Mouse (Mus musculus): ENCODE measurements around the gene Epb41. TPM values are rescaled to one million over a fixed set of nuclear protein-coding genes. Genes with fewer than 3 reads are reported as not detected.
A peak's percentile ranks its signal among the peaks of the same experiment; 100 is the strongest.

Gene Epb41
- polyA plus RNA-seq, 1 experiment from 2014 or later: 57.7 TPM

DNA sequence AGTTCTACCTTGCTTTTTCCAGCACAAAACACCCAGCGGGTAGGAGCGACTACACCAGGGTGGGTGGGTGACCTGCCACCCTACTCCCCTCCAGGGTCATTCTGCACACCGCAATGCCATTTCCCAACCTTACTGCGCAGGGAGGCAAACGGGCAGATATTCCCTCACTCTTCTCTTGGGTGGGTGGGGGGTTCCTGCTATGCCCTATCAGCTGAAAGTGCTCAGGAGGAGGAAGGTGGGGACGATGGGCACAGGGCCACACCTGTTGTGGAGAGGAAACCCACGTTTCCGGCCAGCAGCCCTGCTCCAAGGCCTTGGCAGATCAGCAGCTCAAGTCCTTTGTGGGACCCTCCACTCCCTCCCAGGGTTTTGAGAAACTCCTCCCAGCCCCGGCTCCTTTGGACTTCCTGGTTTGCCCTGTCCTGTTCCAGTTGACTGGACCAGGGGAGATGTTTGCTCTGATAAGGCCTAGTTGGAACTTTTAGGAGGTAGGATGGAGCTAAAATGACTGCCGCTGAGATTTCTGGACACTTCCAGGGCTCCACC is 158.0 kb downstream of the Epb41 start:
- Histone ChIP-seq H3K27ac (ENCODE audit: low read length) (no peak overlapping the region), H3K9ac (ENCODE audit: low read length) (no peak overlapping the region), H3K4me1 (replicated peaks; ENCODE audit: control insufficient read depth, insufficient read depth, low read length) (peaks cover 32% of the 10 kb centered on the region), H3K9me3 (ENCODE audit: control insufficient read depth, low read length) (no peaks in the 10 kb centered on the region), H3K4me3 (ENCODE audit: low read length) (no peak overlapping the region), H3K27me3 (ENCODE audit: control insufficient read depth, insufficient read depth, low read depth, low read length) (peaks cover 64% of the 10 kb centered on the region), H3K36me3 (ENCODE audit: control insufficient read depth, insufficient read depth, low read length) (no peaks in the 10 kb centered on the region), H3K4me2 (ENCODE audit: low read depth, low read length) (no peak overlapping the region)
- ATAC-seq (ENCODE audit: low read depth): no peak
- 68% methylated on average over 10 of the region's 10 CpGs for WGBS

- Histone ChIP-seq H3K9ac (ENCODE audit: low read length) (no peak overlapping the region), H3K4me3 (ENCODE audit: low read length) (no peak overlapping the region), H3K4me2 (ENCODE audit: low read depth, low read length) (no peak overlapping the region), H3K36me3 (ENCODE audit: control insufficient read depth, insufficient read depth, low read length) (no peaks in the 10 kb centered on the region), H3K9me3 (ENCODE audit: control insufficient read depth, low read length) (no peaks in the 10 kb centered on the region), H3K27me3 (ENCODE audit: control insufficient read depth, insufficient read depth, low read depth, low read length) (peaks cover 59% of the 10 kb centered on the region), H3K4me1 (replicated peaks; ENCODE audit: control insufficient read depth, insufficient read depth, low read length) (peaks cover 27% of the 10 kb centered on the region), H3K27ac (ENCODE audit: low read length) (no peak overlapping the region)
- ATAC-seq (ENCODE audit: low read depth): peak; percentile 15; the same call in 1 of the 2 replicates
- WGBS: 15% methylated on average over 15 of the region's 15 CpGs
Measured at GRCm38 (mm10) chr4:131916425-131916824, 158.7 kb downstream of the Epb41 start.

DNA sequence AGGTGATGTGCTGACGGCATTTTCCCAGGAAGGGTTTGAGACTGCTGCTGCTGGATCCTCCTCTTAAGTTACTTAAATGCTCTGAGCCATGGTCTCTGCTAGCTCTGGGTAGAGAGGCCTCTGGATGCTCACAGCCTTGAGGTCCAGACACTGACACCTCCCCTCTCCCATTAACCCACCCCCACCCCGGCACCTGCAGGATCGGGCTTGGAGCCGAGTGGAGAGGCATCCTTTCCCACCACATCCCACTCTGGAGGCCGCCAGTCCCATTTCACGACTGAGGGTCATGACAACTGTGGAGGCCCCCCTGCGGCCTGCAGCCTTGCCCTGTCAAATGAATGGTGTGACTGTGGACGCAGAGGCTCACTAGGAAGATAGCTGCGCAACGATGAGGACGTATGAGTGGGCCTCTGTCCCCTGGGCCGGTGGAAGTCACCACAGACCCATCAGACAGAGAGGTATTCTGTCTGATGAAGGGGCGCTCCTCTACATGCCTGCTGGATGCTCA is 159.2 kb downstream of the Epb41 start:
- Histone ChIP-seq H3K9ac (ENCODE audit: low read length) (no peak overlapping the region), H3K9me3 (ENCODE audit: control insufficient read depth, low read length) (no peaks in the 10 kb centered on the region), H3K4me3 (ENCODE audit: low read length) (no peak overlapping the region), H3K36me3 (ENCODE audit: control insufficient read depth, insufficient read depth, low read length) (no peaks in the 10 kb centered on the region), H3K4me1 (replicated peaks; ENCODE audit: control insufficient read depth, insufficient read depth, low read length) (peaks cover 26% of the 10 kb centered on the region), H3K4me2 (ENCODE audit: low read depth, low read length) (no peak overlapping the region), H3K27ac (ENCODE audit: low read length) (no peak overlapping the region), H3K27me3 (ENCODE audit: control insufficient read depth, insufficient read depth, low read depth, low read length) (peaks cover 55% of the 10 kb centered on the region)
- 28% methylated on average over 13 of the region's 13 CpGs for WGBS
- no peak for ATAC-seq (ENCODE audit: low read depth)

- H3K4me2 ChIP-seq (ENCODE audit: low read depth, low read length): peak overlapping the region; percentile 59
- no peak for ATAC-seq (ENCODE audit: low read depth)
- peaks cover 28% of the 10 kb centered on the region for H3K4me1 ChIP-seq (replicated peaks; ENCODE audit: control insufficient read depth, insufficient read depth, low read length)
- WGBS: 6% methylated on average over 31 of the region's 31 CpGs
- peak overlapping the region; percentile 55 for H3K9ac ChIP-seq (ENCODE audit: low read length)
- no peaks in the 10 kb centered on the region for H3K36me3 ChIP-seq (ENCODE audit: control insufficient read depth, insufficient read depth, low read length)
- no peaks in the 10 kb centered on the region for H3K9me3 ChIP-seq (ENCODE audit: control insufficient read depth, low read length)
- peak overlapping the region; percentile 42 for H3K4me3 ChIP-seq (ENCODE audit: low read length)
- peaks cover 48% of the 10 kb centered on the region for H3K27me3 ChIP-seq (ENCODE audit: control insufficient read depth, insufficient read depth, low read depth, low read length)
- no peak overlapping the region for H3K27ac ChIP-seq (ENCODE audit: low read length)
Measured at GRCm38 (mm10) chr4:131914891-131915469, 160.1 kb downstream of the Epb41 start.

GRCm38 (mm10) chr4:131914046-131914643 is 161.0 kb downstream of the Epb41 start:
- Histone ChIP-seq H3K4me1 (replicated peaks; ENCODE audit: control insufficient read depth, insufficient read depth, low read length) (peaks cover 24% of the 10 kb centered on the region), H3K36me3 (ENCODE audit: control insufficient read depth, insufficient read depth, low read length) (no peaks in the 10 kb centered on the region), H3K4me2 (ENCODE audit: low read depth, low read length) (no peak overlapping the region), H3K27ac (ENCODE audit: low read length) (no peak overlapping the region), H3K27me3 (ENCODE audit: control insufficient read depth, insufficient read depth, low read depth, low read length) (peaks cover 41% of the 10 kb centered on the region), H3K9ac (ENCODE audit: low read length) (no peak overlapping the region), H3K4me3 (ENCODE audit: low read length) (no peak overlapping the region), H3K9me3 (ENCODE audit: control insufficient read depth, low read length) (no peaks in the 10 kb centered on the region)
- 21% methylated on average over 9 of the region's 9 CpGs for WGBS
- no peak for ATAC-seq (ENCODE audit: low read depth)

- 47% methylated on average over 10 of the region's 10 CpGs for WGBS
- no peak overlapping the region for H3K4me3 ChIP-seq (ENCODE audit: low read length)
- H3K9me3 ChIP-seq (ENCODE audit: control insufficient read depth, low read length): no peaks in the 10 kb centered on the region
- no peaks in the 10 kb centered on the region for H3K36me3 ChIP-seq (ENCODE audit: control insufficient read depth, insufficient read depth, low read length)
- H3K27me3 ChIP-seq (ENCODE audit: control insufficient read depth, insufficient read depth, low read depth, low read length): peaks cover 36% of the 10 kb centered on the region
- H3K27ac ChIP-seq (ENCODE audit: low read length): no peak overlapping the region
- H3K9ac ChIP-seq (ENCODE audit: low read length): no peak overlapping the region
- ATAC-seq (ENCODE audit: low read depth): no peak
- peaks cover 18% of the 10 kb centered on the region for H3K4me1 ChIP-seq (replicated peaks; ENCODE audit: control insufficient read depth, insufficient read depth, low read length)
- H3K4me2 ChIP-seq (ENCODE audit: low read depth, low read length): no peak overlapping the region
Measured at GRCm38 (mm10) chr4:131913526-131913925, 161.6 kb downstream of the Epb41 start.

DNA sequence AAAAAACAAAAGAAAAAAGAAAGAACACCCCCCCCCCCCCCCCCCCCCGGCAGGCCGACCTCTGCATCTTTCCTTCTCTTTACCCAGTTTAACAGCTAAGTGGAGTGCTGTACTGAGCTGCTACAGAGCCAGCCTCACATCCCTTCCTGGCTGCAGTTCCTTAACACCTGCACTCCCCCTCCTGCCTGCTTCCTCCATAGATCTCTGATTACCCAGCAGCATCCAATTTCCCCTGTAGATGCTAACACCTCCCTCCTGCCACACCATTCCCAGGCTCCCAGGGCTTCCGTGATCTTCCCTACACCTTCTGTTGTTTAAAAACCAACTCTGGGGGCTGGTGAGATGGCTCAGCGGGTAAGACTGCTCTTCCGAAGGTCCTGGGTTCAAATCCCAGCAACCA is 163.6 kb downstream of the Epb41 start:
- Histone ChIP-seq H3K36me3 (ENCODE audit: control insufficient read depth, insufficient read depth, low read length) (no peaks in the 10 kb centered on the region), H3K27ac (ENCODE audit: low read length) (no peak overlapping the region), H3K9ac (ENCODE audit: low read length) (no peak overlapping the region), H3K4me1 (replicated peaks; ENCODE audit: control insufficient read depth, insufficient read depth, low read length) (peaks cover 17% of the 10 kb centered on the region), H3K9me3 (ENCODE audit: control insufficient read depth, low read length) (no peaks in the 10 kb centered on the region), H3K4me3 (ENCODE audit: low read length) (no peak overlapping the region), H3K27me3 (ENCODE audit: control insufficient read depth, insufficient read depth, low read depth, low read length) (peaks cover 24% of the 10 kb centered on the region), H3K4me2 (ENCODE audit: low read depth, low read length) (no peak overlapping the region)
- WGBS: 40% methylated on average over 4 of the region's 5 CpGs
- no peak for ATAC-seq (ENCODE audit: low read depth)

DNA sequence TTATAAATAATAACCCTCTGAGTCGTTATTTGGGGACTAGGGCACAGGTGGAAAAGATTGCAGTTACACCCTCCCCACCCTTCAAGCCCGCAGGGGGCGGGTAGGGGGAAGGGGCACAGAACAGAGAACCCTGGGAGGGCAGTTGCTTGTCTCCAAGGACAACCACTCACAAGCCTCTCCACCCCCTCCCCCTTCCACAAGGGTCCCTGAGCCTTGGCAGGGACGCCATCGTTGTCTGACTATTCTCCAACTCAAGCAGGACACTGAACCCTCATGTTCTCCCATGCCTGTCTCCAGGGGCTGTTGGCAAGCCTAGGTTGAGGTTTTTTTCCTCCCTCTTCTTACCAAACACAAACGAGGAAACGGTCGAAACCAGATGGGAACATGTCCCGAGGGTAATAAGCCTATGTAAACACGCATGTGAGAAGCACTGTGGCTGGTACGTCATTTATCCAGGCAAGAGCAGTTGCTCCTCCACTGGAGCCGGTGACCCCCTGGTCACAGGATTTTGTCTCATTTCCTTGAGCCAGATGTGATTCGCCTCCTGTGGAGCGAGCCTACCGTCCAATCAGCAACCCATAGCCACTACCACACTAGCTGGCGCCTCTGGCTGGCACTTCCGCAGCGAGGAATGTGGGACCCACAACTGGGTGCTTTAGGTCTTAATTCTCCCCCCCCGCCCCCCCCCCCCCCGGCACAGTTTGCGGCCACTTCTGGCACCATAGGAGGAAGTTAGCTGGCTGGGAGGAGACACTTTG is 164.7 kb downstream of the Epb41 start:
- Histone ChIP-seq H3K9ac (ENCODE audit: low read length) (0 out of 2 replicates have a peak overlapping the region, but pooled peaks have one; percentile 6), H3K9me3 (ENCODE audit: control insufficient read depth, low read length) (no peaks in the 10 kb centered on the region), H3K4me3 (ENCODE audit: low read length) (peak overlapping the region; percentile 1; the same call in 1 of the 2 replicates), H3K4me2 (ENCODE audit: low read depth, low read length) (peak overlapping the region; percentile 35), H3K4me1 (replicated peaks; ENCODE audit: control insufficient read depth, insufficient read depth, low read length) (peaks cover 18% of the 10 kb centered on the region), H3K36me3 (ENCODE audit: control insufficient read depth, insufficient read depth, low read length) (no peaks in the 10 kb centered on the region), H3K27ac (ENCODE audit: low read length) (no peak overlapping the region), H3K27me3 (ENCODE audit: control insufficient read depth, insufficient read depth, low read depth, low read length) (peaks cover 14% of the 10 kb centered on the region)
- ATAC-seq (ENCODE audit: low read depth): peak; percentile 36
- WGBS: 3% methylated on average over 18 of the region's 21 CpGs

DNA sequence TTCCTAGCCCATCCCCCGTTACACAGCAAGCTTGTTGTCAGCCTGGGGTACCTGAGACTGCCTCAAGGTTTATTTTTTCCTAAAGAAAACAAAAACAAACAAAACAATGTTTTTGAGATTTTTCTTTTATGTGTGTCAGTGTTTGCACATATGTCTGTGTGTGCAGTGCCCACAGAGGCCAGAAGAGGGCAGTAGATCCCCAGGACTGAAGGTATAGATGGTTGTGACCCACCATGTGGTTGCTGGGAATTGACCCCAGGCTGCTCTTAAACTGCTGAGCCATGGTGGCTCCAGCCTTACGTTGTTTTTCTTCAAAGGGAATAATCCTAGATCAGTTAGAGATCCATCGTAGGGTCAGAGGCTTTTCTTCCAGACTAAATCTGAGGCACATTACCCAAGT is 167.2 kb downstream of the Epb41 start:
- Histone ChIP-seq H3K27ac (ENCODE audit: low read length) (no peak overlapping the region), H3K9me3 (ENCODE audit: control insufficient read depth, low read length) (no peaks in the 10 kb centered on the region), H3K27me3 (ENCODE audit: control insufficient read depth, insufficient read depth, low read depth, low read length) (peaks cover under 1% of the 10 kb centered on the region), H3K4me2 (ENCODE audit: low read depth, low read length) (no peak overlapping the region), H3K4me1 (replicated peaks; ENCODE audit: control insufficient read depth, insufficient read depth, low read length) (peaks cover 11% of the 10 kb centered on the region), H3K4me3 (ENCODE audit: low read length) (no peak overlapping the region), H3K9ac (ENCODE audit: low read length) (no peak overlapping the region), H3K36me3 (ENCODE audit: control insufficient read depth, insufficient read depth, low read length) (no peaks in the 10 kb centered on the region; the same call in 1 of the 2 replicates)
- 85% methylated on average over 3 of the region's 3 CpGs for WGBS
- ATAC-seq (ENCODE audit: low read depth): no peak
